Mouse (Mus musculus): Measurements from ENCODE around the gene Nhlrc4.

The Nhlrc4 gene

GRCm38 (mm10) chr17:25944366-25945163 lies at the start of gene Nhlrc4, which contains the start of gene Pigq:
TSS of gene Nhlrc4 (minus strand) at chr17:25944961.
TSS of gene Pigq (minus strand) at chr17:25944936.
- no peak for DNase-seq (ENCODE audit: inconsistent ontology term)

DNA sequence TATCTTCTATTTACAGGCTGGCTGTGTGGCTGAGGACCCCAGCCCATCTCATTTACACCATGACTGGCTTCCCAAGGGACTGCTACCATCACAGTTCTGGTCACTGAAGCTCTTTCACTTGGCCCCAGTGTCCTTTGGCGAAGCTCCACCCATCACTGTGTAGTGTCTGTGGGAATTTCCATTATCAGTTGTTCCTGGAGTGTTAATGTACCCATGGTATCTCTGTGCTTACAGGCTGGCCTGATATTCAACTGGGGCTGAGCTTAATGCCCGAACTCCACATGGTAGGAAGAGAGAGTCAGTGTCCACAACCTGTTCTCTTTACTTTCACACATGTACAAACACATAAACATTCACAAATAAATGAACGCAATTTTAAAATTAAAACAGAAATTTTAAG lies 48.7 kb upstream of the Nhlrc4 start:
- no peak for DNase-seq (ENCODE audit: inconsistent ontology term)

DNA sequence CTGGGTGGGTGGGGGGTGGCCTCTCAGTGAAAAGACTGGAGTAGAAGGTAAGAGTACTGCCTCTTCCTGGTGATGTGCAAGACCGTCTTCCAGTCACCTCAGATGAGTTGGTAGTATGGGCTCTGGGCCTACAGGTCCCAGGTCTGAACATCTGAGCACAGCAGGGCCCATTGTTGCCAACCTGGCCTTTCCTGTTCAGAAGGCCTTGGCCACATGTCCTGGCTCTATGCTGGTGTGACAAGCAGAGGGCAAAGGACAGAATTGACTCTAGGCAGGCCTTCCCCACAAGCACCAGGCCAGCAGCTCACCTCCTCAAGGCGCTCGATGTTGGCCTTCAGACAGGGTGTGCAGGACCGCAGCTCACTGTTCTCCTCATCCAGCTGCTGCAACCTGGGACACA lies 47.5 kb upstream of the Nhlrc4 start:
- no peak for DNase-seq (ENCODE audit: inconsistent ontology term)

- DNase-seq (ENCODE audit: inconsistent ontology term) = no peak
Measured at GRCm38 (mm10) chr17:25990331-25990730, 45.6 kb upstream of the Nhlrc4 start.

DNA sequence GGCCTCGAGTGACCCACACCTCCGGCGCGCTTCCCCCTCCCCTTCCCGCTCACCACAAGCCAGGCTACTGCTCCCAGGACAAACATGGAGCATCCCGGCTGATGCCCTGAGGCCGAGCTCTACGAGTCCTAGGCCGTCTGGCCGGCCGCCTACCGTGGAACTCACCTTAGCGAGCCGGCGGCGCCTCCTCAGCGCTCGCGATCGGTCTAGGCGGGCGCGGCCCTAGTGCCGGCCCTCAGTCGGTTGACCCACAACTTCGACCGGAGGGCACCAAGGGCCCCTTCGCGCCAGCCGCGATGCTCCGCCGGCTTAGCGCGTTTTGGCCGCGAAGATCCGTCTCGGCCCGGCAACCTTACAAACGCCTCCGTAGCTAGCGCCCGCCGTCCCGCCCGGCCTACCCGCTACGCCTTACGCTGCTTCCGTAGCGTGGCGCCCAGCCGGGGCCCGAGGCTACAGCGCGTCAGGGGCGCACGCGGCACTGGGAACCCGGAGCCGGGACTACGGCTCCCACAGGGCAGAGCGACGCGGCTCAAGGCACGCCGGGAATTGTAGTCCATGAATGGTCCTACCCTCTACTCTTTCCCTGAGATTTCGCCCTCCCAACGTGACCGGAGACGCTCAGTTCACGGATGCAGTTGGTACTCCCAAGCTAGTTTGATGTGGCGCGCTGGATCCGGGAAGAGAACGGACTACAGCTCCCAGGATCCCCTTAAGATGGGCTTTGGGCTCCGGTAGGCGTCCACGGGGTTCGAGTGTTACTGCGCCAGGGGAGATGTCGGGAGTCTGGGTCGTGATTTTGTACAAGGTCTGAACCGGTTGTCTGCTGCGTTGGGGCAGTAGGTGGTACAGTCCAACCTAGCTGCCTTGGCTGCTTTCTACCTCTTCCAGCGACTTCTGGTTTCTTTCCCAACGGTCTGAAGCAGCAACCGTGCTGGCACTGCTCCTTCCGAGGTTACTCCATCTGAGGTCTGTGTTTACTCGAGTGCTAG lies 40.8 kb upstream of the Nhlrc4 start, which contains the start of gene Capn15:
Gene Capn15, minus strand, starts transcription at position 491 of the 989 bp plus-strand sequence.
- peak; percentile 97 for DNase-seq (ENCODE audit: inconsistent ontology term)

DNA sequence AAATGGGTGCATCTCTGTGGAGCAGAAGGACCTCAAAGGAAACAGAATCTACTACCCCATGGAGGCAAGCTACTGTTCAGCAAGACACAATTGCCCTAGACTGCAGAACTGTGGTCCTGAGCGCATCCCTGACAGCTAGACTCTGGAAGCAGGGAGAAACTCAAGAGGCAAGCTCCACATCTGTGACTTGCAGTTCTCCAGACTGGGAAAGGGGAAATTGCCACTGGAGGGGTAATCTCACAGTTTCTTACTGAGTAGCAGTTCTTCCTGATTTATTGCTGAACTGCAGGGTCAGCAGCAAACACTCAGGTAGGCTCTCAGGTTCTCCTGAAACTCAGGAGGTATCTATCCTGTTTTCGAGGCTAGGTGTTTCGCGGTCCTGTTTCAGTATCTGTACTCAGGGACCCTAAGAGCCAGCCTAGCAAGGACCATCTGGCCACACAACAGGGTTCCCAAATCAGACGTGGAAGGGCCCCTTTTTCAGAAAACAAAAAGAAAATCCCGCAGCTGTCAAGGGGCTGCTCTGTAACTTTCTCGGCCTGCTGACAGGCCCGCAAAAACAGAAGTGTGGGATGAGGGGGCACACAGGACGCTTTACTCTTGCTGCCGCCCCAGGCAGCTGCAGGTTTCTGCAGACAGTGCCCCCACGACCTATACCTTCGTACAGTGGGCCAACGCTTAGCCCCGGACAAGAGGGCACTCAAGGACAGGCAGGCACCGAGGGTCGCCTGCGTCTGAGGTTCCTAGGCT lies 40.0 kb upstream of the Nhlrc4 start:
- no peak for DNase-seq (ENCODE audit: inconsistent ontology term)

DNA sequence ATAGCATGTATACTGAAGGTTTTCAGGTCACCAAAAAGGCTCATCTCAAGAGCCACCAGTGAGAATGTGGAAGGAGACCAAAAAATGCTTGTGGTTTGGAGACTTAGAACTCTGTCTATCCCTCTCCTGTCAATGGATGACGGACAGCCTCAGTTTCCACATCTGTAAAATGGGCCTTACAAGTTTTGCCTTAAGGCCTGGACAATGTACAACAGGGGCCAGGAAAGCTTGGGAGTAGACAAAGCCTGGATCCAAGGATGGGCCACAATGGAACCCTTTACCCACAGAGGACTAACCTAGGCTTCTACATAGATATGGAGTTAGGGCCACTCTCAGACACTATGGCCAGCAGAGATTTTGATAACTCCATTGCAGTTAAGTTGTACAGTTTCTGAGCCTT lies 39.3 kb upstream of the Nhlrc4 start:
- DNase-seq (ENCODE audit: inconsistent ontology term) = no peak

DNA sequence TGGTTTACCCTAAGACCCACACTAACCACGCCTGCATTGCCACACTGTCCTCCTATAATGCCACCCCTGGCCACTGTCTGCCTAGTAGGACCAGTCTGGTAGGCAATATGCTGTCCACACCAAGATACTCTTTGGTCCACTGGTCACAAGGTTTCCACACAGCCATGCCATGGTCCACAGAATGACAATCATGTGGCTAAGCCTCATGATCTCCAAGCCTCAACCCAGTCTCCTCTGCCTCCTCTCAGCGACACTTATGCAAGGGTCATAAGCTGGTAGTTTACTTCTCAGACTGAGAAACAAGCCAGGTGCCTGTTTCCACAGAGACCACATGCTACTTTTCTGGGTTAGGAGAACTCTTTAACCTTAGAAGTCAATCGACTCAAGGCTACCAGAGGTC lies 38.2 kb upstream of the Nhlrc4 start:
- no peak for DNase-seq (ENCODE audit: inconsistent ontology term)

- DNase-seq (ENCODE audit: inconsistent ontology term) = peak; percentile 20
Measured at GRCm38 (mm10) chr17:25980854-25981253, 36.1 kb upstream of the Nhlrc4 start.

DNA sequence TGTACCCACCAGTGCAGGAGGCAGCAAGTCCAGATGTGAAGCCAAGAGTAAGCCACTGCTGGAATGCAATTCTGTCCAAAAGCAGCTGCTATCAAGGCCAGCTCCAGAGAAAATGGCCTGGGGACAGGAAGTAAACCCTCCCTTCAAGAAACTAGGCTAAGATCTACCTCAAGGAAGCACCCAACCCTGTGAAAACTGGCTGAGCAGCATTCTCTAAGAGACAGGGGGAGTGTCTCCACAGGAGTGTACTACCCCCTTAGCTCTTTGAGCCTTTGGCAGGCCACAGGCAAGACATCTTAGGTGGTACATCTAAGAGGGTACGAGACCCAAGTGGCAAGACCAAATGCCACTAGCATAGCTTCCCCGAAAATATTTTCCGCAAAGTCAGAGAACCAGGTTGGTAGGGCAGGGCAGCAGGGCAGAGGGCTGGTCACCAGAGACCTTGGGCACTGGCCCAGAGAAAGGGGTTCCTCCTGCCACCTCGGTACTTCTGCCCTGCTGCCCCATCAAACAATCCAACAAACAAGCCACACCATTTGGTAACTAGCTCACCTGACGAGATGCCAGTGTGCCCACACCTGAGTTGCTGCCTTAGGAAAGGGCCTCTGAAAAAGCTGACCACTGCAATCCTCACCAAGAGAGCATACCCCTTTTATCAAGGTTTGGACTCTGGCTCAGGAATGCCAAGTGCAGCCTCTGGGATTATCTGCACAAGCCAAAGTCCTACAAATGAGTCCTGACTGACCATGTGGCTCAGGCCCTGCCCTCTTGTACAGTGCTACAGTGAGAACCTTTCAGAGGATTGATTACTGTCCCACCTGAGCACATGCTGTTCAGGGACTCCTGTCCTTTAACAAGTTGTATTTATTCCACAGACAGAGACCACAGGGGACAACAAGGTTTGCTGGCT lies 35.3 kb upstream of the Nhlrc4 start:
- no peak for DNase-seq (ENCODE audit: inconsistent ontology term)

DNA sequence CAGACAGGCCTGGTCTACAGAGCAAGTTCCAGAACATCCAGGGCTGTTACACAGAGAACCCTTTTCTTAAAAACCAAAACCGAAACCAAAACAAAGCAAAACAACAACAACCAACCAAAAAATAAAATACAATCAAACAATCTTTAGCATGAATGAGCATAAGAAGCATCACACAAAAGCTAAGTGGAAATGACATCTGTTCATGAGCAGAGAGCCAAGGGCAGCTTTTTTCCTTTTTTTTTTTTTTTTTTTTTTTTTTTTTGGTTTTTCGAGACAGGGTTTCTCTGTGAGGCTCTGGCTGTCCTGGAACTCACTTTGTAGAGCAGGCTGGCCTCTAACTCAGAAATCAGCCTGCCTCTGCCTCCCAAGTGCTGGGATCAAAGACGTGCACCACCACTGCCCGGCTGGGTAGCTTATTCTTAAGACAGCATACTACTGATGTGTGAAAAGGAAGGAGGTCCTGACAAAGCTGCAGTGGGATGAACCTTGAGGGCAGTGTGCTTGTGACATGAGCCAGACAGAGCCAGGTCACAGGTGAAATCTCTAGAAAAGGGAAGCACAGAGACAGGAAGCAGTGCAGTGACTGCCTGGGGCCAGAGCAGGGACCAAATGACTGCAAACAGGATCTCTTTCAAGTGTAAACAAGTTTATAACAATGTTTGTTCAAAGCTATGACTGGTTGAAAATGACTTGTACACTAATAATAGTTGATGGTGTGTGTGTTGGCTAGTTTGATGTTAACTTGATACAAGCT lies 26.4 kb upstream of the Nhlrc4 start:
- DNase-seq (ENCODE audit: inconsistent ontology term) = no peak

DNA sequence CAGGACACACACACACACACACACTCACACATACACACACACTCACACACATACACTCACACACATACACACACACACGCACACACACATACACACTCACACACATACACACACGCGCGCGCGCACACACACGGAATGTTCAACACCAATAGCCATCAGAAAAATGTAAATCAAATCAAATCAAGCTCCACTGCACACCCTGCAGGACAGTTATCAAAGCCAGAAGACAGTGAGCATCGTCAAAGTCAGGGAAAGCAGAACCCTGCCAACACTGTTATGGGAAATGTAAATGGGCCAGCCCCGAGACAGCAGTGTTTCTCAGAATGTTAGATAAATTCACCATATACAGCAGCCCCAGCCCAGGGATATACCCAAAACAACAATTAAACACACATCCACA lies 25.7 kb upstream of the Nhlrc4 start:
- DNase-seq (ENCODE audit: inconsistent ontology term) = no peak

- DNase-seq (ENCODE audit: inconsistent ontology term) = no peak
Measured at GRCm38 (mm10) chr17:25968176-25968575, 23.4 kb upstream of the Nhlrc4 start.

GRCm38 (mm10) chr17:25967652-25968051 lies 22.9 kb upstream of the Nhlrc4 start:
- no peak for DNase-seq (ENCODE audit: inconsistent ontology term)

DNA sequence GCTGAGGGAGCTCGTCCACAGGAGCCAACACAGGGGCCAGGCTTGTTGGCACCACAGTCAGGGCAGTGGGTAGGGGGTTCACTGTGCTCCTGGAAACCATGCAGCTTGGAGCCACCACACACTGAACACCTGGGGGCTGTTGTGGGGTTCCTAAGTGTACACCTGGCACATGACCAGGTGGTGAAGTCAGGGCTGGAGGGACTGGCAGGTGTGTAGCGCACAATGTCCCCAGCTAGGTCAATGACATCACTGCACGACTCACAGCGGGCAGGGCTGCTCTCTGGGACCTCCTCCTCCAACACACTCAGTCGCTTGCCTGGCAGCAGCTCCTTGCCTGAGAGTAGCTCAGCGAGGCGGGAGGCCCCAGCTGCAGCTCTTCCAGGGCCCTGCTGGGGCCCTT lies 19.5 kb upstream of the Nhlrc4 start:
- DNase-seq (ENCODE audit: inconsistent ontology term) = no peak

DNA sequence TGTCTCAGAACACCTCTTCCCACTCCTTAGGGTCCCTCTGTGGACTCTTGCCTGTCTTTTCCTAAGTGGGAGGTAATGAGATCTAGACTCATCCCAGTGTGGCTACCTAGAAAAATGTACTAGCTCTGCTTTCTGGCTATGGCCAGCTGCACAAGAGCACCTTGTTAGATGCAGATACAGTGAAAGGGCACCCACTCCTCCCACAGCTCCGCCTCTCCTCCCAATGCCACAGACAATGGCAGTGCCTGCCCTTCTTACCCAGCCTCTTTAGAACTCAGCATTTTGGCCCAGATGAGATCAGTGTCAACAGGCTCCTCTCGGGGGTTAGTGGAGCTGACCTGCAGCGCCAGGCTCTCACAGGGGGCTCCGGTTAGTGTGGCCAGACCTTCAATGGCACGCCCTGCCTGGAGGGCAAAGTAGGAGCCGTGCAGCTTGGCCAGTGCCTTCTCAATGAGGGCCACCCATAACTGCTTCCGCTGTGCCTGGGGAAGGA lies 17.7 kb upstream of the Nhlrc4 start:
- no peak for DNase-seq (ENCODE audit: inconsistent ontology term)

- no peak for DNase-seq (ENCODE audit: inconsistent ontology term)
Measured at GRCm38 (mm10) chr17:25961566-25961965, 16.8 kb upstream of the Nhlrc4 start.

DNA sequence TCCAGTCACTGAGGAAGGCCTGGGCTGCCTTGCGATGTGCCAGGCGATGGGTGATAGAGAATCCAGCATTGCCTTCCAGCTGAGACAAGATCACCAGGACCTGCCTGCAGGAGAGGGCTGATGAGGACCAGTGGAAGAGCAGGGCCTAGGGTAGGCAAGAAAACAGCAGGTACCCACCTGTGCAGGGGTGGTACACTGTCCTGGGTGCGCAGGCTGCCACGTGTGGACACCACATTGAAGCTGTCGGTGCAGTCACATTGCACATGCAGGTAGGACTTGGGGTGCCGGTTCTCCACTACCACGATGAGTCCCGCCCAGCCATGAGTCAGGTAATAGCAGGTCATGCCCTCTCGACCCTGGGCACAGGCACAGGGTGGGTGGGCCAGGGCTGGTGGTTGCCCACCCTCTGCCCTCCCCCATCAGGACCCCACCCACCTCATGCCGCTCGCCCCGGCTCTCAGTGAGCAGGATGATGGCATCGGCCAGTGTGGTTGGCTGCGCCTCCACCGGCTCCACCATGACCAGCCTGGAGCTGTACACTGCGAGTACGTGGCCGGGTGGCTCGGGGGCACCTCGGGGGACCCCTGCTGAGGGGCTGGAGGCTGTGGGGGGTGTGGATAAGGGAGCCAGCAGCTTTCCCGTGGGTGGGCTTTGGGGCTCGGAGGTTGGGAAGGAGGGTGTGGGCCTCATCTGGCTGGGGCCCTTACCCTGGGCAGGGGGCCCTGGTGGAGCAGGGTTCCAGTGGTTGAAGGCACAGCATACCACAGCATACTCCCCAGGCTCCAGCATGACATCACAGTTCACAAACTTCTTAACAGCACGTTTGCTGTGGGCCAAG lies 15.1 kb upstream of the Nhlrc4 start:
- DNase-seq (ENCODE audit: inconsistent ontology term) = no peak

Data from Muller cell, postnatal 12 days (primary cell).